Mouse (Mus musculus) forebrain, postnatal 0 days (tissue): ENCODE data around the gene Hip1. TPM values are rescaled to one million over a fixed set of nuclear protein-coding genes. Genes with fewer than 3 reads are reported as not detected.

ENCODE experiments used
- ATAC-seq: fragments of 200-750 bp; cut with Nextera tagmentation; 2 replicates; pipeline ENCODE4 v1.8.0; 2017; ENCODE audit warnings: mild to moderate bottlenecking, moderate library complexity
- DNase-seq: peaks from one replicate; pipeline ENCODE4 v3.0.0-alpha.2; 2015
- H3K27ac ChIP-seq: fragments of 300-500 bp; sonication (generic); 2 replicates; pipeline ENCODE4 v1.5.1; 2014; ENCODE audit warnings: low read depth, mild to moderate bottlenecking, antibody characterized with exemption, low read length, moderate library complexity, mixed read lengths
- H3K27me3 ChIP-seq: fragments of 300-500 bp; sonication (generic); 2 replicates; pipeline ENCODE4 v1.6.1; 2014; ENCODE audit warnings: mild to moderate bottlenecking, low read length, mixed read lengths; ENCODE audit not compliant: insufficient read depth
- H3K36me3 ChIP-seq: fragments of 300-500 bp; sonication (generic); 2 replicates; pipeline ENCODE4 v1.6.1; 2014; ENCODE audit warnings: mild to moderate bottlenecking, moderate library complexity; ENCODE audit not compliant: insufficient read depth
- H3K4me1 ChIP-seq: fragments of 300-500 bp; sonication (generic); 2 replicates; pipeline ENCODE4 v1.6.1; 2014; ENCODE audit warnings: antibody characterized with exemption; ENCODE audit not compliant: insufficient read depth
- H3K4me2 ChIP-seq: fragments of 300-500 bp; sonication (generic); 2 replicates; pipeline ENCODE4 v1.6.1; 2014; ENCODE audit warnings: low read depth, mild to moderate bottlenecking, moderate library complexity
- H3K4me3 ChIP-seq: fragments of 300-500 bp; sonication (generic); 2 replicates; pipeline ENCODE4 v1.5.1; 2014; ENCODE audit warnings: low read depth, low read length, mixed read lengths
- H3K9ac ChIP-seq: fragments of 300-500 bp; sonication (generic); 2 replicates; pipeline ENCODE4 v1.6.1; 2014; ENCODE audit warnings: mild to moderate bottlenecking
- H3K9me3 ChIP-seq: fragments of 300-500 bp; sonication (generic); 2 replicates; pipeline ENCODE4 v1.6.1; 2016; ENCODE audit warnings: low read length
- CTCF ChIP-seq: sonication (generic); IDR thresholded peaks from 2 replicates; pipeline ENCODE4 v1.5.1; 2016; ENCODE audit warnings: antibody characterized with exemption, control low read depth, low read depth
- WGBS: fragments of 180-500 bp; shearing (Covaris S2); extraction: QIAGEN DNeasy Blood & Tissue Kit; methylation state at CpG from one replicate; pipeline ENCODE4 v1.1.7; 2014; 5-methylcytosine and 5-hydroxymethylcytosine counted together
- polyA plus RNA-seq: library from polyadenylated mRNA; unstranded; fragments of >200 nt; fragmentation: Nextera tagmentation; extraction: Ambion mirVana; gene quantifications from 2 replicates; pipeline ENCODE4 v1.2.1, GENCODE M21; 2015
- total RNA-seq: library from RNA; depleted of rRNA; stranded (reverse); fragments of >200 nt; gene quantifications from 2 replicates; pipeline ENCODE4 v1.2.3, GENCODE M21; 2014

Gene Hip1
- total and polyA plus RNA-seq, 2 experiments from 2014 or later = 22.5 to 91.1 TPM

DNA sequence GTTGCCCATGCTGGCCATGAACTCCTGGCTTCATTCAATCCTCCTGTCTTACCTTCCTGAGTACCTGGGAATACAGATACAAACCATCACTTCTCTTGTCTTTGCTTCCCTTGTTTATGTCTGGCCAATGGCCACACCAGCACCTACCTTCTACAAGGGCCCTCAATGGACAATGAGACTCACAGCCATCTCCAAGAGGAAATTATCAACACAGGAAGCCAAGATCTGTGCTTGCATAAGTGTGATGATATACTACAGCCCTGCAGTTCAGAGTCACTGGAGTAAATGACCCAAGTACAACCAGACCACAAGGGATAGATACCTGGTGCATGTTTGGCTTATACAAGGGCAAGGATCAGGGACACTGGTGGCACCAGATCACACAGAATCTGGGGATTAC, 9.1 kb downstream of the Hip1 start:
- Histone ChIP-seq H3K4me3 (no peak overlapping the region), H3K36me3 (no peaks in the 10 kb centered on the region), H3K27ac (no peak overlapping the region), H3K27me3 (no peaks in the 10 kb centered on the region), H3K9ac (no peak overlapping the region), H3K4me2 (no peak overlapping the region), H3K9me3 (no peaks in the 10 kb centered on the region), H3K4me1 (no peaks in the 10 kb centered on the region)
- DNase-seq (no peak), ATAC-seq (no peak)
- no peak for TF ChIP-seq CTCF

DNA sequence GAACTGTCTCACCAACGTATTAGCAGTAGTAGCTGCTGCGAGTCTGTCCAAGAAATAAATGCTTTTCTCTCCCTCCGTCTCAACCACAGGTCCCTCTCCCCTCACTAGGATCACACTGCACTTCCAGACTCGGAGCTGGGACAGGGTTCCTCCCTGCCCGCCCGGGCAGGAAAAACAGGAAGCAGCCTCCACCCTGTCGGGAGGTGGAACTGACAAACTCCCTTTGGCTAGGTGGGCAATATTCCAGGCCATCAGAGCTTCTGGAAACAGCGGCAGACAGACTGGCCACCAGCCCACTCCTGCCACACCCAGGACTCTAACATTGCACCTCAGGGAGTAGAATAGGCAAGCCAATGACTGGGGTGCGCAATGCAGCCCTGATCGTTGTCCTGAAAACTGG, 11.5 kb downstream of the Hip1 start:
- Histone ChIP-seq H3K36me3 (no peaks in the 10 kb centered on the region), H3K9ac (no peak overlapping the region), H3K27me3 (no peaks in the 10 kb centered on the region), H3K4me1 (no peaks in the 10 kb centered on the region), H3K4me2 (no peak overlapping the region), H3K4me3 (no peak overlapping the region), H3K9me3 (no peaks in the 10 kb centered on the region), H3K27ac (no peak overlapping the region)
- TF ChIP-seq CTCF = no peak
- ATAC-seq = no peak
- no peak for DNase-seq
- 72% methylated on average over 10 of the region's 10 CpGs for WGBS

DNA sequence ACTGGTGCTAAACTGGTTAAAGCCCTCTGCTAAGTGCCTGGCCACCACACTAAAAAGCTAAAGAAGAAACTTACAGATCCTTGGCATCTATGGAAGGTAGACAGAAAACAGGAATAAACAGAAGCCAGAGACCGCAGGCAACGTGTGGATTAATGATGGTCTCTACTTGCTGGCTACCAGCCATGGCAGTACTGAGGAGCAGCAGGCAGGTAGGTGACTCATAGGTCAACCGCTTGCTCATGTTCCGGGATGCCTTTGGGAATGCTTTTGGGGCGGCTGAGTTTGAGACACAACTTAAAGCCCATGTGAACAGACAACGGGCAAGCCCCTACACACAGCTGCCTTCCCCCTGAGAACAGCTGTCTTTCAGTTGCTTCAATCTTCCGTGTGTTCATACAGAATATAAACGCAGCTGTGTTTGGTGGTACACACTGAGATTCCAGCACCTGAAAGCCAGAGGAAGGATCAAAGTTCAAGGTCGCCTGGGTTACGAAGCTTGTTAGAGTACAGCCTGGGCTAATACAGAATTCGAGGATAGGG, 13.5 kb downstream of the Hip1 start:
- TF ChIP-seq CTCF = no peak
- H3K36me3 ChIP-seq = no peaks in the 10 kb centered on the region
- DNase-seq (no peak), ATAC-seq (no peak)
- 87% methylated on average over 11 of the region's 11 CpGs for WGBS
- H3K4me3 ChIP-seq = no peak overlapping the region
- no peaks in the 10 kb centered on the region for H3K4me1 ChIP-seq
- H3K27ac ChIP-seq = no peak overlapping the region
- H3K27me3 ChIP-seq = no peaks in the 10 kb centered on the region
- H3K9me3 ChIP-seq = no peaks in the 10 kb centered on the region
- no peak overlapping the region for H3K4me2 ChIP-seq
- H3K9ac ChIP-seq = no peak overlapping the region

- Histone ChIP-seq H3K9ac (no peak overlapping the region), H3K27ac (no peak overlapping the region), H3K4me1 (no peaks in the 10 kb centered on the region), H3K4me2 (no peak overlapping the region), H3K36me3 (no peaks in the 10 kb centered on the region), H3K4me3 (no peak overlapping the region), H3K27me3 (no peaks in the 10 kb centered on the region), H3K9me3 (no peaks in the 10 kb centered on the region)
- DNase-seq = no peak
- WGBS = 86% methylated on average over 2 of the region's 2 CpGs
- ATAC-seq = no peak
- no peak for TF ChIP-seq CTCF
Measured at GRCm38 (mm10) chr5:135529964-135530363, 15.0 kb downstream of the Hip1 start.

- no peaks in the 10 kb centered on the region for H3K27me3 ChIP-seq
- 70% methylated on average over 3 of the region's 3 CpGs for WGBS
- H3K4me3 ChIP-seq = no peak overlapping the region
- peak; percentile 56 for TF ChIP-seq CTCF
- H3K36me3 ChIP-seq = no peaks in the 10 kb centered on the region
- DNase-seq (no peak), ATAC-seq (no peak)
- no peak overlapping the region for H3K4me2 ChIP-seq
- H3K4me1 ChIP-seq = no peaks in the 10 kb centered on the region
- H3K9me3 ChIP-seq = no peaks in the 10 kb centered on the region
- H3K27ac ChIP-seq = no peak overlapping the region
- H3K9ac ChIP-seq = no peak overlapping the region
Measured at GRCm38 (mm10) chr5:135529310-135529709, 15.6 kb downstream of the Hip1 start.

DNA sequence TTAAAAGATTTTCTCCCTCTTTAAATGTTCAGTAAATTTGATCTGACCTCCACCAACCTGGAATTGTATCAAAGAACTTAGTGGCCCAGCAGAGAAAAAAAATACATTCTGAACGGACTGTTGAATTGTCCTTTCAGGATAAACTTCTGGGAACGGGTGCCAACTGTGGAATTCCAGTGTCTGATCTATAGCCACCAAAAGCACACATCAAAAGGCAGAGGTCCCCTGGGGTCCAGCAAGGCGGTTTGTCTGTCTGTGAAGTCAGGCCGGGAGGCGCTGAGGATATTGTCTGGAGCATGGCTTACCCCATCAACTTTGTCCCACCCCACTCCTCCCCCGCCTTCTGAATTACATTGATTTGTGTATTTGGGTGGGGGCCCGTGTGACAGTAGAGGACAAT, 16.9 kb downstream of the Hip1 start:
- ATAC-seq = no peak
- no peaks in the 10 kb centered on the region for H3K36me3 ChIP-seq
- 42% methylated on average over 7 of the region's 7 CpGs for WGBS
- TF ChIP-seq CTCF = no peak
- H3K9me3 ChIP-seq = no peaks in the 10 kb centered on the region
- no peak for DNase-seq
- no peaks in the 10 kb centered on the region for H3K4me1 ChIP-seq
- H3K9ac ChIP-seq = no peak overlapping the region
- no peak overlapping the region for H3K4me3 ChIP-seq
- no peak overlapping the region for H3K27ac ChIP-seq
- no peak overlapping the region for H3K4me2 ChIP-seq
- no peaks in the 10 kb centered on the region for H3K27me3 ChIP-seq

GRCm38 (mm10) chr5:135524660-135525560, 20.0 kb downstream of the Hip1 start:
- H3K4me2 ChIP-seq = no peak overlapping the region
- 71% methylated on average over 11 of the region's 11 CpGs for whole genome bisulfite sequencing
- H3K36me3 ChIP-seq = no peaks in the 10 kb centered on the region
- no peaks in the 10 kb centered on the region for H3K4me1 ChIP-seq
- H3K9ac ChIP-seq = no peak overlapping the region
- no peak overlapping the region for H3K4me3 ChIP-seq
- no peak for TF ChIP-seq CTCF
- no peaks in the 10 kb centered on the region for H3K27me3 ChIP-seq
- H3K9me3 ChIP-seq = no peaks in the 10 kb centered on the region
- ATAC-seq (no peak), DNase-seq (peak; percentile 32)
- H3K27ac ChIP-seq = peak overlapping the region; percentile 36; the same call in 1 of the 2 replicates
